8 mouse cellular contexts compared by ENCODE assay signal in the genomic region with DNA sequence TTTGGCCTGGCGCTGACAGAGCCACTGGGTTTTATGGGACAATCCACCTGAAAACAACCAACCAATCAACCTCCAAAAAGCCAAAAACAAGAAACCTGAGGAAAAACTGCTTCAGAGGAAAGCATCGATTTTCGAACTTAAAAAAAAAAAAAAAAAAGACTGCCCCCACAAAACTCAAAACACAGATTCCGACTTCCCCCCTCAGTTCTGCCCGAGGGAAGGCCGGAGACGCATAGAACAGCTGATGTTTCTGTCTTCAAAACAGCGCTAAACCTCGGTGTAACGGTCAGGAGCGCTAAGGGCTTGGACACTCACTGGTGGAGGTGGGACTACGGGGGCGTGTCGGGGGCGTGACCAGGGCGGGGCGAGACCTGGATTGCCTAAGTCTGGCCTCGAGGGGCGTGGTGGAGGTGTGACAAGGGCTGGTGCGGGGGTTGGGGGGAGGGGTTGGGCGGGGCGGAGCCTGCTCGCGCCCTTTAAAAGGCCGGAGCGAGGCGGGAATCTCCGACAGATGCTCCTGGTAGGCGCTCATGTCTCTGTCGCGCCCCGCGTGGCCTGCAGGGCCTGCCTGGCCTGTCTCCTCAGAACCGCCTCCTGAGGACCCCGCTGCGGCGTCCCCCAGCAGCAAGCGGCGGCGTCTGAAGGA. TPM values are rescaled to one million over a fixed set of nuclear protein-coding genes. Genes with fewer than 3 reads are reported as not detected.
DNase-seq lines count a peak whose midpoint lies in the region; ATAC-seq lines count a peak whose summit lies in the region.

Rad51ap2 (plus strand) TSS at position 531 of the 646 bp plus-strand sequence.

- H3K4me3 ChIP-seq in hindbrain, embryonic 16.5 days (ENCODE audit: low read length) = peak within 1 kb of the TSS; percentile 73

- 1% methylated on average over 37 of the region's 40 CpGs for WGBS in hindbrain, embryonic 16.5 days

- peak within 1 kb of the TSS; percentile 95 for H3K4me2 ChIP-seq in hindbrain, embryonic 16.5 days (ENCODE audit: low read length)

- ATAC-seq in common myeloid progenitor, adult 5-6 weeks (replicated peaks; ENCODE audit: low read depth, poor library complexity, severe bottlenecking) = peak; percentile 100
- ATAC-seq in hindbrain, embryonic 16.5 days = peak; percentile 100

- no peaks in the 10 kb centered on the region for H3K36me3 ChIP-seq in hindbrain, embryonic 16.5 days (ENCODE audit: control insufficient read depth, insufficient read depth, low read length)

- peaks cover 3% of the 10 kb centered on the region; the same call in 1 of the 2 replicates for H3K4me1 ChIP-seq in hindbrain, embryonic 16.5 days (ENCODE audit: control insufficient read depth, insufficient read depth, low read depth, low read length)

- no peaks in the 10 kb centered on the region for H3K27me3 ChIP-seq in hindbrain, embryonic 16.5 days (replicated peaks; ENCODE audit: control insufficient read depth, insufficient read depth, low read length)

- H3K27ac ChIP-seq in hindbrain, embryonic 16.5 days (ENCODE audit: low read depth, low read length) = peak within 1 kb of the TSS; percentile 48; the same call in 1 of the 2 replicates

- H3K9ac ChIP-seq in hindbrain, embryonic 16.5 days (ENCODE audit: low read depth, low read length) = peak within 1 kb of the TSS; percentile 82

- peak; percentile 97 for DNase-seq in adrenal gland, adult 2 months
- DNase-seq in gastrocnemius, adult 8-10 months (ENCODE audit: low spot score in 2 of 2) = peak; percentile 59 to 77
- peak; percentile 83 to 86 for DNase-seq in left cerebral cortex, adult 18-20 months (ENCODE audit: low spot score in 2 of 2)
- DNase-seq in lung, postnatal 36 days = peak; percentile 90
- peak; percentile 85 for DNase-seq in right cerebral cortex, adult 18-20 months
- DNase-seq in urinary bladder, postnatal 25 days (ENCODE audit: low spot score) = peak; percentile 73

- no peaks in the 10 kb centered on the region for H3K9me3 ChIP-seq in hindbrain, embryonic 16.5 days (ENCODE audit: control insufficient read depth, low read length)

RNA-seq across cellular contexts. Expression of gene Rad51ap2, which starts in this region (rescaled TPM):
- under 1 TPM; 0.12 to 0.21 TPM for total RNA-seq in adrenal gland, adult 2 months (2021)
- polyA plus RNA-seq in adrenal gland, adult 2 months (2012; rRNA removed) = not detected in 2 replicates
- 0.05 TPM in 1 of 2 replicates, not detected in the other for total RNA-seq in common myeloid progenitor, adult 5-6 weeks (2017)
- not detected for total RNA-seq in gastrocnemius, adult 8-10 months (2022)
- polyA plus RNA-seq in hindbrain, embryonic 16.5 days (2015; fragmentation: Nextera tagmentation; extraction: Ambion mirVana) = 0.41 and 0.60 TPM in 2 replicates
- total RNA-seq in left cerebral cortex, adult 18-20 months (2021) = 1 to 10 TPM; 2.0 to 2.5 TPM

Comparison
In these comparisons a context has a peak if more than half of its experiments do, and no peak if none do; other contexts are left out.
1. Peak in every context shown above with its lines: DNase-seq, ATAC-seq, H3K4me3 ChIP-seq and H3K27ac ChIP-seq.
2. Peak in DNase-seq in adrenal gland, adult 2 months; RNA of the gene not detected or under 1 TPM.
3. Peak in ATAC-seq in common myeloid progenitor, adult 5-6 weeks; RNA of the gene not detected or under 1 TPM.
4. Peak in DNase-seq in gastrocnemius, adult 8-10 months; RNA of the gene not detected or under 1 TPM.
5. Peak in ATAC-seq, H3K4me3 ChIP-seq, H3K27ac ChIP-seq, H3K9ac ChIP-seq and H3K4me2 ChIP-seq in hindbrain, embryonic 16.5 days; RNA of the gene not detected or under 1 TPM.